Mouse (Mus musculus): ENCODE measurements around the gene Cfap58.

Cfap58 gene

DNA sequence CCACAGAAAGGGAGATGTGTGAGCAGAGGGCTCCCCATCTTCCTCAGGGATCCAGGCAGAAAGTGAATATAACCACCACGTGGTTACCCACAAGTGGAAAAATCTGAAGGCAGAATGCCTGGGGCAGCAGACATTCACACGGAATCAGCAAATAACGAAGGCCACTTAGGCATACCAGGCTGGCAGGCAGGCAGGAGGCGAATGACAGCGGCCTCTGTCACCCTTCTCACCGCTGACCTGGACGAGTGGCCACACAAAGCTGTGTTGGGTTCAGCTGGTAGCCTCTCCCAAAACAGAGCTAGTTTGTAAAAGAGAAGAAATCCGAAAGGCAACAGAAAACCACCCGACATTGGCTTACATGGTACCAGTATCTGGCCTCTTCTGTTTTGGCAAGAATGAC, 19.5 kb upstream of the Cfap58 start:
- DNase-seq = no peak

DNA sequence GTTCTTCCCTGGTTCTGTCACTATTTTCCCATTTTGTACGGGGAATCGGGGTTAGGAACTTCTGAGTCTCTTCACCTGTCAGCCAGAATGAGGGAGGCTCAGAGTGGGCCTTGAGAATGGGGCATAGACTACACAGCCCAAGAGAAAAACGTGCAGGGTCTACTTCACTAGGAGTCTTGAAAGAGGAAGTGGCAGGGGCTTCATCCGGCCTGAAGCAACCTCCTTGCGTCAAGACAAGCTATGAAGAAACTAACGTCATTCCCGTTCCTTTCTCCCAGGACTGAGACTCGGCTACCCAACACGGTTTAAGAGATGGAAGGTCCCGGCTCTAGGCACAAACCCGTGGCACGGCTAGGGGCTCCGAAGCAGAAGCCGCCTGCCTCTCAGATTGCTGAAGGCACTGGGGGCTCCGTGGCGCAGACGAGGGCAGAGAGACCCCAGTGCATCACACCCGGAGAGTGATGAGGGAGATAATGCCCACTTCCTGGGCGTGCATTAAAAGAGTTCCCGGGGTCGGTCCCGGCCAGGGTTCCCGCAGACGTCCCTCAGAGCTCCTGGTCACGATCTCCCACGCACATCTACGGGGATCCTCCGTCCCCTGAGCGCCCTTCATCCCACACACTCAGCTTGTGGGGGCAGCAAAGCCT, 18.9 kb upstream of the Cfap58 start:
- DNase-seq = no peak

DNA sequence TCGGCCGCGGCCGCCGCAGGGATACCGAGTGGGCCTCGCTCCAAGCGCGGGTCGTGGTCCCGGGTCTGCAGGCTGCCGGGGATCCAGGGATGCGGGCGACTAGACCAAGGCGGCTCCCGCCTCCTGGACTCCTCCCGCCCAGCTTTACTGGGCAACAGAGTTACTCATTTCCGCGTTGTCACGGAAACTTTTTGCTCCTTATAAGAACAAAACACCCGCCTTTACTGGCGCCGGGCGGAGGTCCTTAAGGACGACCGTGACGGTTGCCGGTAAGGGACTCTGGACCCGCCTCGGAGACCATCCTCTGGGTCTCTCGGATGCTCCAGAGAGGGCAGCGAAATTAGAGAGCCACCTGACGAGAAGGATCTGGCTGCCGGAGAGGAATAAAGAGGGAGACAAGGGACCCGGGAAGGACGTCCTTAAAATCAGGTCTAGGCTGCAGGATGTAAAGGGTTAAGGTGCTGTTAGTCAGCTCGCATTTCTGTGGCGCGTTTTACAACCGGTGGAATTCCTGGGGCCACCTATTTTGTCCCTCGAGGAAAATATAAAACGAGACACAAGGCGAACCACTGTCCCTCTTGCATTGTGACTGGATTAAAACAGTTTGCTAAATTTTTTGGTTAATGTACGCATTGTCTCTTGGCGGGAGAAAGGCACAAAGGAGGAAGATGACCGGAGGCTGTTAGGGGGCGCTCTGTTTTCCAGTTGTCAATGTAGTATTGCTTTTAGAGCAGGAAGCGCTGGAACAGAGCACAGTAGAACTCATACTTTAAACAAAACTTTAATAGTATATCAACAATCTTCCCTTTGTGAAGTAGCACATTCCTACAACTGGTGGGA, 18.1 kb upstream of the Cfap58 start, which contains the start of the genes Cfap43 and Itprip:
Gene Cfap43, minus strand, starts transcription at position 162 of the 840 bp plus-strand sequence.
Gene Itprip, minus strand, starts transcription at position 174 of the 840 bp plus-strand sequence.
- DNase-seq = peak; percentile 83 to 89

DNA sequence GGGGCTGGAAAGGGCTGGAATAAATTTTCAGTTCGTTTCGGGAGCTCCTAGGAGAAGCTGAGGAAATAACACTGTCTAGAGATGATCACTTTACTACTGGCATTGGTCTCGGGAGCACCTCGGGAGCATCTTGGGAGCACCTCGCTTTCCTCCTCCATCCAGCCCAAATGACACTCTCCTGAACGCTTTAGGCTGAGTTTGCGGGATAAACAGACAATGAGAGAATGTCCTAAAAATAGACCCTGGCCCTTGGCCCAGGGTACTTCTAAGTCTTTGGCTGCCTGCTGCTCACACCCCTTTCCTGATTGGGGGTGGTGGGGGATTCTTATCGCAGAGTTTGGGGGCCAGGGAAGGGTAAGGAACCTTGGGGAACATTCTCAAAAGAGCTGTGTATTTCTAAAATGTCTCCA, 17.5 kb upstream of the Cfap58 start:
- DNase-seq = peak; percentile 54 to 72

DNA sequence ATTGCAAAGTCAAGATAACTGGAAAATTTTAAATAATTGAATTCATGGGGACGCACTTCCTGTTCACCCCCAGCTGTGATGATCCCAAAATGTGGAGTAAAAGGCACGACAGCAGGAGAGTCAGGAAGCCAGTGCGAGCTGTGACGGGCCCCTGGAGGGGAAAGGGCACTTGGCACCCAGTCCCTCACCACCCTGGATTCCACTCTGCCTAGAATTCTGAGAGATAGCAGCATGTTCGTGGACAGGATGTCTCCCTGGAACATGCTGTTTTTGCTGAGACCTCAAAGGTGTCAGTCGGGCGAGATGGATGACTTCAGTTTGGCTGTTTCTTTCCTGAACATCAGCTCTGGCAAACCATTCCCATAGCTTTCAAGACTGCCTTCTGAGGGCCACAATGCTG, 11.7 kb upstream of the Cfap58 start:
- DNase-seq = peak; percentile 56 to 83

DNA sequence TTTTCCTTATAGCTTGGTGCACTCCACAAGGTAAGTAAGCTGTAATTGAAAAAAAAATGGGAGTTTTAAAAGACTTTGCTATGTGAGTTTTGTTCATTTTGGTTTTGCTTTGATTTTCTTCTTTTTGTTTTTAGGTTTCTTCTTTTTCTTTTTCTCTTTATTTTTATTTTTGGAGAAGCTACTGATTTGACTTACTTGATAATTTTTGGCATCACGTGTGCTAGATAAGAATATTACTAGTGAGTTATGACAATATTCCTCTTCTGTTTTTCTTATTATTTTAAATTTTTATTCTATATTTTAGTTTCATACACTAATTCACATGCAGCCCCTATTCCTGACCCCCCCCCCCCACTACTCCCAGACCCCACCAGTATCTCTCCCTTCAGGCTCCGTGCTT, 10.4 kb upstream of the Cfap58 start:
- no peak for DNase-seq

DNA sequence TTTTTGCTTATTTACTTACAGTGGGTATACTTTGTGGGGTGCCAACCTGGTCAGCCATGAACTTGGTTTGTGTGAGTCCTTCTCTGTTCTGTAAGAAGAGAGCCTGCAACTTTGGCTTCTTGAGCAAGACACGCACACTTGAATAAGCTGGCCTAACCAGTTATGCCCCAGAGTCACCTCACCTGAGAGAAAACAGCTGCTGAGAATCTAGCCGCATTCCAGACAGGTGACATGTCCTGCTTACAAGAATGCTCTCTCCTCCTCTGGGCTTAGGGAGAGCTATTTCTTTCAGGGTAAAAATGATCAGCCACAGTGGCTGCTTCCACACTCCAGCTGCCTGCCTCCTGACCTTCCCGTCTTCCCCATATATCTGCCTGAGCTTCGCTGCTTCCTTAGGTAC, 8.4 kb upstream of the Cfap58 start:
- DNase-seq = no peak

DNA sequence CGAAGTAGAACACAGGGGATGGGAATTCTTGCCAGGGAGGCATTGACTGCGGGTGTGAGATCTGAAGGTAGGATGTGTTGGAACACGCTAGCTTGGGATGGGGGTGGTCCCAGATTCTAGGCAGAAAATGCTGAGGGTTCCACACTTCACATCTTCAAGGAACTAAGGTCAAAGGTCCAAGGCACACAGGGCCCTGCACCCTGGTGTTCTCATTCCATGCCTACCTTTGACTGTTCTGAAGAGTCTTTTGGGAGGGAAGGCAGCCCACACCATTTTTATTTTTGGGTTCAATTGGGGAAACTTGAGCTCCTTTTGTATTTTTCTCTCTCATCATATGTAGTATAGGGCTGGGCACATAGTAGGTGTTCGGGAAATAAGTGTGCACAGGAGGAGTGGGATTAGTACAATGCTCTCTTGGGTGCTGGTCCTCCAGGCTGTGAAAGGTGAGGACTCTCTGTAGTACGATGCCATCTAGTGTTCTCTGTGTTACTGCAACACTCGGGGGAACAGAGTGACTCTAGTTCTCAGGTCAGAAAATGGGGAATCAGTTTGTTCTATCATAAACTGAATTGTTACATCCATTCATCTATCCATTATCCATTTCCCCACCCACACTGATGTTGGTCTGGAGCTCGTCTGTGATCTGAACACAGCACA, 5.4 kb upstream of the Cfap58 start:
- DNase-seq = peak; percentile 47 to 55

DNA sequence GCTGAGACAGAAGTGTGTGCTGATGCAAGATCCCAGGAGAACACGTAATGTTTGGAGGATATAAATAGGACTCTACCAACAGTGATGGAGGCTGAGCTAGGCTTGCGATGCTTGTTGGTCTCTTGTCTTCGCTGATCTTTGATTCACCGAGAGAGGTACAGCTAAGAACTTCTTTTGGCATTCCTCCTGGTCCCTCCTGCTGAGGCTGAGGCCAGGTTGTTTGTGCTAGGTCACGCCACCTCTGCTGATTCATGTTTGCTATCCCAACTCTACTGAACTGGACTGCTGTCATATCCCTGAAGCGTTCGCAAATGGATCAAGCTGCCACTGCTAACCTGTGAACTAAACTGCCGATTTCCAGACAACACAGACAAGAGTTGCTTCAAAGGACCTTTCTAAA, 3.3 kb upstream of the Cfap58 start:
- DNase-seq = no peak

DNA sequence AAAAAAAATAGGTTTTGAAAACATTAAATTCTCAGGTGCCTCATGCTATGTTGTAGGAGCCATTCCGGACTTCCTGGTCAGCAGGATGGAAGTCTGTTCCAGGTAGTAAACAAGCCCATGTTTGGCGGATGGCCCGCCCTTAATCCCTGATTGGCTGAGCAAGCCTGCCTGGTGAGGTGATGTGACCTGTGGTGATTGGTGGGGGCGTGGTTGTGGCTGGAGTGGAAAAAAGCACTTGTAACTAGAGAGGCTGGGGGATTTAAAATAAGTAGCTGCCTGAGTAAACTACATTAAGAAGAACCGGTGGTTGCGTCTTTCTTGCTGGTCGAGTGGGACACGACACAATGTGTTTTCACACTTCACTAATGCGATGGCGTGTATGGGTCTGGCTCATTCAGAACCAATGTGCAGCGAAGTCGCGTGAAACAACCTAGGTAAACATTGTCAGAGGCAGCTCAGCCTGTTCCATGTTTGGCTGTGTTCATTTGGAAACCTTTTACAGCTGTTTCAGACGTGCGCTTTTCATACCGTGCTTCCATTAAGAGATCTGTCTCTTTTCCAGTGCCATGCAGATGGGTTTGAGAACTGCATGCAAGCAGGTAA, 2.7 kb upstream of the Cfap58 start:
- DNase-seq = no peak

DNA sequence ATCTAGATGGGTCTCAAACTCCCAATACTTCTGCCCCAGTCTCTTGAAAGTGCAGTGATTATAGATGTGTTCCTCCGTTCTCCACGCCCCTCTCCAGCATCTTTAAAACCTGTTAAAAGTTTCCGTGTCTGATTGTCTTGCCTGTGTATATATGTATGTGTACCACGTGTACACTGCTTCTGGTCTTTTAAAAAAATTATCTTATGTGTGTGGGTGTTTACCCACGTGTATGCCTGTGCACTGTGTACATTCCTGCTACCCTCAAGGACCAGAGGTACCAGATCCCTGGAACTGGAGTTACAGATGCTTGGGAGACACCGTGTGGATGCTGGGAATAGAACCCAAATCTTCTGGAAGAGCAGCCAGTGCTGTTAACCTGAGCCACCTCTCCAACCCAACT, 1.9 kb upstream of the Cfap58 start:
- no peak for DNase-seq

DNA sequence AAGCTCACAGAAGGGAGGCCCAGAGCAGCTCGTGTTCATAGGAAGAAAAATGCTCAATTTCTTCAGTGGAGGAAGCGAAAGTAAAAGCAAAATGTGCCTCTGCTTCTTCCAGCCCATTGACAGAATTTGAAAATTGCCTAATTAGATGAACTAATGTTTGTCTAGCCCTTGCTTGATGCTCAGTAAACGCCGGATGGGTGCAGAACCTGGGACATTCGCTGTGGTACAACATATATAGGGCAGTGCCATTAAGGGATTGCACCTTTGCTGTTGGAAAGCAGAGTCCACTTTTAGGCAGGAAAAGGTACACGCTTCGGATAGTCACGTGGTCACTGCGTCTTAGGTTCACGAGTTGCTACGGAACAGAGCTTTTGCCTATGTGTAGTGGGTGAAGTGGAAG, 985 bp upstream of the Cfap58 start:
- no peak for DNase-seq

DNA sequence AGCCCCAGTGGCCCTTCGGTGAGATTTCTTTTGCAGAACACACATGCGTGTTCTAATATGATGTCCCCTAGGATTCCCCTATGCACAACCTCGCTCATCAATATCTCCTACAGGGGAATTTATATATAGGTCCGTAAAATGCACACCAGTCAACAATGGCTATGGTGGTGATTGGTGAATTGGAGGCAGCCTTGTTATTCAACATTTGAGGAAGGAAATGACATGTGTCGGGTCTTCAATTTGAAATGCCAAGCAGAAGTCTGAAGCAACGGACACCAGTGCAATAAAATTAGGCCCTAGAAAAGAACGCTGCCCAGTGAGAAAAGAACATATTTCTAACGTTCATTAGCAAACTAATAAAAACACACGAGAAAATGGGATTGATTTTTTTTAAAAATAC, 537 bp upstream of the Cfap58 start:
- no peak for DNase-seq

DNA sequence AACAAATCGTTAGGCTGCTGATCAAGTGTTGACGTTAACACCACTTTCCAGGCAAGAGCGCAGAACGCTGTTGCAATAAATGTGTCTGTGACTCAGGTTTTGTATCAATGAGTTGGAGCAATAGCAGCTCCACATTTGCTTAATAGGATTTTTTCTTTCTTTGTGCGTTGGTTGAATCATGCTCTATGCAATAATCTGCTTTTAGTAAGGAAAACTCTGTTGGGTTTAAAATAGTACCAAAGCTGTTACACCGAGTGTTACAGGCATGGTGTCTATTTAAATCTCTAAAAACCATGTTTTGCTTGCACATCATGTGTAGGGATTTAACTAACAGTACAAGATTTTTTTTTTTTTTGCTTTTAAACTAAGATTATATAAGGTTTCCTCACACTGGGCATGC, 1.9 kb downstream of the Cfap58 start:
- no peak for DNase-seq

DNA sequence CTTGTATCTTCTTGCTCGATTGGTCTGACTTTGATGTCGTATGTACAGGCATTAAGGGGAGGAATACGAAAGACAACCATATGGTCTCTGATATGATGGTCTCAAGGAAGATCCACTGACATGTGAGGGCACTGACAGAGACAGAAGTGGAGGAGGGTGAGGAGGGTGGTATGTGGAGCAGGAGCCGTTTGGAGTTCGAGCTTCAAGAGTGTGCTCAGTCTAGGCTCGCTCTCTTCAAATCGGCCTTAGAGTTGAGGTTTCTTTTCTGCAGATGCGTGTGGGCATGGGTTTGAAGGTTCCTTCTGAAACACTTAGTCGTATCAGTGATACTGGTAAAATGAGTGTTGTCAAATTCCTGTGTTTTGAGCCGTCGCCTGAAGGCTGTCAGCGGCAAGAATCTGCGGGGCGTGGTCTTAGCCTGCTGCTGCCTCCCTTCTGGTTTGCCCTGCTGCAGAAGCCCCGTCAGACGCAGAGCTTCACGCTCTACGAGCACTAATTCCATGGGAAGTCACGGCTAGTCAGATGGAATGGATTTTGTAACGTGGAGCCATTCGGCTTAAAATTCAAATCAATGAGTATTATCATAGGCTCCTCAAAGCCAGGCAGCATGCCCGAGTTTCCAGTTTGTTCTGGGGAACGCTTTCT, 9.5 kb downstream of the Cfap58 start:
- DNase-seq = no peak

DNA sequence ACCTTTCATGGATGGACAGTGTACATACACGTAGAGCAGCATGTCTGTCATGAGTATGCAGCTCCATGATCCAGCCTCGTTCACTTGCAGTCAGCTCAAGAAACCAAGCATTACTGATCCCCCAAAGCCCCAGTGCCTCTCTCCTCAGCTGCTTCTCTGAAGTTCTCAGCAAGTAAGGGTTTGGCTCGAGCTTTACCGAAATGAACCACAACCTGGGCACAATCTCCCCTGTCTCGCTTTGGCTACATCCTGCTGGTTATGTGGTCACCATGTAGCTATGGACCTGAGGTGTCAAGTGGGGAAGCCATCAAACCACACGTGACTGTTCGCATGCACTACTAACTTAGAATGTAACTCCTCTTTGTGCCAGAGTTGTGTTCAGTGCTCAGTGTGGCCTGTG, 13.5 kb downstream of the Cfap58 start:
- DNase-seq = no peak

DNA sequence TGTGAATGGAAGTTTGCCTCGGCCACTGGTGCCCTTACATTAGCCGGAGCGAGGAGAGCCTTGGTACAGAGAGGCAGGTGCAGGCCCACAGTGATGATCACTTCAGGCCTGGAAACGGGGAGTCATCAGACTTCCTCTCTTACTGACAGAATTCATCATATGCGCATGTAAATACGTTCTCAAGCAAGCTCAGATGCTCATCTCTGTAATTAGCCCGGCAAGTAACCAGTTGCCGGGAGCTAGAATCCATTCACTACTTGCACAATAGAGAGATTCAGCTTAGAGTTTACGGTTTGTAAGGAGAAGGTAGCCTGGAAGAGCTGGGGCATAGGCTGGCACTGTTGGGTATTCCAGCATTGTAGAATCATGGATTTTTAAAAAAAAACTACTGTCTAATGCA, 15.7 kb downstream of the Cfap58 start:
- DNase-seq = no peak

DNA sequence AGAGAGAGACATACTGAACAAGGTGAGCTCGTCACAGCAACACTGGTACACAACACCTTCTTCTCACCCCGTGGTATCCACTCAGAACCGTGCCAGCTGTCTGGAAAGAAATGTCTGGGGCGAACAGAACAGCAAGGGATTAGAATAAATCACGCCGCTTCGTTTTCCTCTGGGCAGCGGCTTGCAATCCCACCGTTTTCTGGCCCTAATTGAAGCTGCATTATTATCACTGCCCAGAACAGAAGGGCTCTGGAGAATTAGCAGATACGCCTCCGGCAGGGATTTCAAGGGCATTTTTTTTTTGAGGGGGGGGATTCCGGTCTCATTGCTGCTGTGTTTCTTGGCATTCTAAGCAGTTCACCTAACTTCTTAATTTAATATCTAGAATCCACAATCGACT, 20.7 kb downstream of the Cfap58 start:
- DNase-seq = no peak

DNA sequence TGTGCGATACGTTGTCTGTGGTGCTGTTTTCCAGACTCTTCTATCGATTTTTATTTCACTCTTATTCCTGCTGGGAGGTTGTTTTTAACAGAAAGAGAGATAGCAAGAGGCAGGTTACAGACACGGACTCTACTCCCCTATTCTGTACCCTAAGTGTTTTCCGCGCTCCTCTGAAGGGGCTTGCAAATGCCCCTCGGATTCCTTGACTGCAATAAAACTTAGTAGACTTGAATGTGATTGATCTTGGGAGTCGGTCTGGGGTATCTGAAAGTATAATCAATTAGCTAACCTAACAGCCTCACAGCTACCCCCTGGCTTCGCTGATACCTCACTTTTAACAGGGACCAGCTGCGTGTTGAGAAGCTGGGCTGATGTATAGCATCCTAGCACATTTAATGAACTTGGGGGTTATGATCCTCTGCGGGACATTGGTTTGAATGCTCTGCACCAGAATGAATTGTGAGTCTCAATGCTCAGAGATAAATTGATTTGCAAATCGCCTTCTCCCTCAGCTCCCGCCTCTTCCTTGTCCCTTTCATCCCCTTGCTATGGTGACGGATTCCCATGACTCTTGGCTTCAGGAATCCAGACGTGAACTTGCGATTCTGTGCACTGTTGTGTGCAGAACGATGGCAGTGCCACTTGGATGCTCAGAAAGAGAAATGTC, 31.7 kb downstream of the Cfap58 start:
- no peak for DNase-seq

DNA sequence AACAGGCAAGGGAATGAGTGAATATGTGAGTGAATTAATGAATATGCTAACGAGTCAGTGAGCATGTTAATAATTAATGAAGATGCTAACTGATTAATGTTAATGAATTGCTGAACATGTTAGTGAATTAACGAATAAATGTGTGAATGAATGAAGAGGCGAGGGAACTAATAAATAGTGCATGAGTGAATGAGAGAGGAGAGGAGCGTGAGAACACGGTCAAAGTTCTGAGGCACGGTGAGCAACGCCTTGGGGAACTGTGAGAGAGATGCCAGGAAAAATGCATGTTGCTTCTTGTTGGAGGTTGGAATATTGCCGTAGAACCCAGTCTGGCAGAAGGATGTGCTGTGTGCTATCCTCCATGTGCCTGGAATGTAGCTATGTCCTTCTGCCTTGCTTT, 33.6 kb downstream of the Cfap58 start:
- DNase-seq = peak; percentile 5 to 6

DNA sequence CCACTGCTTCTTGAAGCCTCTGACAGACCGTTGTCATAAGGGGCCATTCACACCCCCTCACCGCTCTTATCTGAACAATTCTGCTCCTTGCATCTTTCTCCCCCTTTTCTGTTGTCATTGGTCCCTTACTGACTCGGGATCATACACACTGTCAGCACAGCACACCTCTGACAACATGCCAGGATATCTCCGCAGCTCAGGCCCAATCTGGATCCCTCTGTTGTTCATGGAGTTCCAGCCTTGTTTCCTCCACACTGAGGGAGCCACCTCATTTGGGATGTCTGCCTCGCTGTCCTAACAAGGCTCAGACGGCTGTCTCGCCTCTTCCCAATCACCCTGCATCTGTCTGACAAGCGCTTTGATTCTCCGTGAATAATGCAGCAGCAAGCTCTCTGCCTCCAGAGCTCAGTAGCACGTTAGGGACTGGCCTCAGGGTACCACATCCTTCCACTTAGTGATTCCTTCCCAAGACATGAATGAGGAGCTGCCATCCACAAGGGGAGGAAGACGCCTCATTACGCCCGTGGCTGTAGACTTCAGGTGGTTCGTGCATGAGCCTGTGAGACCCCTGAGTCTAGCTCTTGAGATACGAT, 40.7 kb downstream of the Cfap58 start:
- no peak for DNase-seq

DNA sequence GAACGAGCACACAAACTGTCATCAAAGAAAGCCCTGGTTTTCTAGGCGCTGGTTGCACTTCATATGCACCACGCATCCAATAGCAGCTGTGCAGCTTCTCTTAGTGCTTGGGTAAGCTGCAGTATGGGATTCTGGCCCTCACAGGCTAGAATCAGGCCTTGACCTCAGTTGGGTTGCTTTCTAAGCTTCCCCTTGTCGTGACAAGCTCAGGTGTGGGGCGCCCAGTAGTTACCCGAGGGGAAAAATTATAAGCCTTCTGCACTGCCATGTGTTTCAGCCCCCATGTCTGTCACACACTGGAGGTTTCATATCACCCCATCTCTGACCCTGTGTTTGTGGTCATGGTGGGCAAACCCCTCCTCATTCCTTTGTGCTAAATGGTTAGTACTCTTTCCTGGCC, 42.0 kb downstream of the Cfap58 start:
- no peak for DNase-seq
